Mouse (Mus musculus) adrenal gland, postnatal 25 days (tissue): ENCODE measurements around the gene Hsd17b11. TPM values are rescaled to one million over a fixed set of nuclear protein-coding genes. Genes with fewer than 3 reads are reported as not detected.

Experiments
- DNase-seq: peaks from one replicate; pipeline ENCODE4 v3.0.0; 2021; ENCODE audit warnings: mixed read lengths
- long read RNA-seq: library from polyadenylated mRNA; stranded (forward); transcript quantifications from one replicate; pipeline ENCODE4 v2.0.0, GENCODE M21; 2021
- total RNA-seq: library from RNA; stranded (reverse); gene quantifications from 2 replicates; pipeline ENCODE4 v1.2.3, GENCODE M21; 2021

Gene Hsd17b11
- 61.3 and 83.2 TPM in 2 replicates for total RNA-seq
- long read RNA-seq, partial matches to known transcripts, result 0 of 20 reads
- long read RNA-seq, other reads (novel, unspliced or antisense), result 20 of 20 reads

DNA sequence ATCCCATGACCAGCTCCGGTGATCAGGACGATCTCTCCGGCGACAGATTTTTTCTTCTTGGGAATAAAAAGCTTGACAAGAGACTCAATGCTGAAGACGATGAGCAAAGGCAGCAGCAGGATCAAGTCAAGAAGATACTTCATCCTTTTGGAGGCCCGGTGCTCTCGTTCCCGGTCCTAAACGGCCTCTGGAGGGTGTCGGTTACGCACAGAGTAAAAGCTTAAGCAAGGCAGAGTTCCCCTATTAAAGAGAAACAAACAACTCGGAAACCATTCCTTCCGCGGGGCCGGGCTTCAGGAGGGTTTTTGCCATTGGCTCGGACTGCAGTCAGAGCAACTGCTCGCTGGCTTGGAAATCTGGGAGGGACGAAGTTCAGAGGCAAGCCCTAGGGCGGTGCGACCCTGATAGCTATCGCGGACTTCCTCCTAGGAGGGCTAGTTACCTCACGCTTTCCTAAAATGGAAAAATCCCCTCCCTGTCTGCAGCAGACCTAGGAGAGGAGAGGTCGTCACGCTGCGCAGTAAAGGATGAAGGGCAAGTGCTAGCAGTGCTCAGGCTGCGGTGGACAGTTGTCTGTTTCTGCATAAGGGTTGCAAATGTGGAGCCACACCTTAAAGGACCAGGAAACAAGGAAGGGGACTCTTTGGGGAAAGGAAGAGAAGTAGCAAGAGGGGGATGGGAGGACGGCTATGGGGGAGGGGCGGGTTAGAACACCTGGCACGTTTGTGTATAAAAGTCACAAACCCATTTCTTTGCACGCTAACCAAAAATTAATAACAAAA, at the start of gene Hsd17b11:
Gene Hsd17b11 (minus strand): TSS at position 323 of the 782 bp plus-strand sequence.
- peak; percentile 85 for DNase-seq

- no peak for DNase-seq
These were observed 49.3 kb upstream of the Hsd17b11 start for GRCm38 (mm10) chr5:104071048-104071447.

- DNase-seq, result peak; percentile 8
These were observed 47.0 kb upstream of the Hsd17b11 start for GRCm38 (mm10) chr5:104068751-104069150.

DNA sequence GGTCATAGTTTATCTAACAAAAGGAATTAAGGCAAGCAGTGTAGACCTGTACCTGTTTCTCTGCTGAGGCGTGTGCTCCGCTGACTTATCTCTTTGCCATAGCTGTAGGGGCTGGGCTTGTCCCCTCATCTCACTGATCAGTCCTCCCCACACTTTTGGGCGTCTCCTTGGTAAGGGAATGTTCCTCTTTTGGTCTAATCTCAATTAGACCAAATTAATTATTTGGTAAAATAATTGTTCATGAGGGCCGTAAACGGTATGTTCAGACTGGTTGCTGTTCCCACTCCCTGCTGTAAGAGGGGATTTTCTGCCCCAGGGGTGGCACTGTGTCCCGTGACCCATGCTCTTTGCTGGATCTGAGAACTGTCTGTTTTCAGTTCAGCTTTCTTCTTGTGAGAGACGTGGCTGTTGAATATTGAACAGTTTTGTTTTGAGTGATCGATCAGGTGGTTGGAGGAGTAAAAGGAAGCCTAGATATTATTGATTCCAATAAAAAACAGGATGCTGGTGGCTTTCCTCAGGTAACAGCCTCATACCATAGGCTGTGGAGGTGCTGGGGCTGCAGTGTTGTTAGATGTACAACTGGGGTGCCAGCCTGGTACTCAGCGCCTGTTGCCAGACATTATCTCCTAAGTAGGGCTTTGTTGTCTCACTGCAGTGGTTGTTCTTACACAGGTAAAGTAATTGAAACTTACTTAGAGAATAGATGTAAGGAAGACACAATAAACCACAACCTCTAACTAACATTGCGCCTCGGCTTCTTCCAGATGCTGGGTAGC, 41.2 kb upstream of the Hsd17b11 start:
- DNase-seq, result no peak

DNA sequence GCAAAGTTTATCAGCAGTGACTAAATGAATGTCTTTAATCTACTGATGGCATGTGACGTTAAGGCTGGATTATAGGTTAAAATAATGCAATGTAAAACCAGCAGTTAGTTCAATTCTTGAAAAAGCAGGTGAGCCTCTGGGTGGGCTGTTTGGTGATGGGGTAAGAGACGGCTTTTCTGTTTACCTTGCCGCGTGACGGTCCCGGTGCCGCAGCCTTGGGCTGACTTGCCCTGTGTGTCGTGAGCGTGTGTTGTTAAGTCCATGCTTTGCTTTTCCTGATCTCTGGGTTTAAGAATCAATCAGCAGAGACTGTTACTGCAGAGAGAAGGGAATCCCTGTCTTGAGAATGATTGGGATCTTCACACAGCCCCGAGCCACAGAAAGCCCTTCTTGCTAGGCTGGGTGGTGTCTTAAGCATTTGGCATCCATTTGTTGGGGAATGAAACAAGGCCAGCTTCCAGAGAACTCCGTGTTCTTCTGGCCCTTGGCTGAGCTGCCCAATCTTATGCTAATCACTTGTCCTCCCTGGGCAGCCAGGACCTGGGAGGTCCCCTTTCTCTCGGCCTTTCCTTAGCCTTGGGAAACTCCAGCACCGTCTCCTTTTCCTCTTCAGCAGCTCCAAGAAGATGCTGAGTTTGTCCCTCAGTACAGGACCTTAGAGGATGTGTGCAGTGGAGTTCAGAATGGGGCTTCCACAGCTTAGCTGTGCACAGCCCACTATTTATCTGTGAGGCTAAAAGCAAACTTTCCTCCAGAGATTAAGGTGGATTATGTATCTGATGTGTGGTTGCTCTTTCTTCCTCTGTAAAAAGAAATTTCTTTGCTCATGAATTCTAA, 40.4 kb upstream of the Hsd17b11 start:
- DNase-seq, result no peak

- no peak for DNase-seq
These were observed 38.7 kb upstream of the Hsd17b11 start for GRCm38 (mm10) chr5:104060429-104060828.

- DNase-seq, result no peak
These were observed 37.9 kb upstream of the Hsd17b11 start for GRCm38 (mm10) chr5:104059628-104060027.

- DNase-seq, result peak; percentile 65
These were observed 36.3 kb upstream of the Hsd17b11 start for GRCm38 (mm10) chr5:104058021-104058420.

GRCm38 (mm10) chr5:104056295-104056694, 34.6 kb upstream of the Hsd17b11 start:
- peak; percentile 35 for DNase-seq

DNA sequence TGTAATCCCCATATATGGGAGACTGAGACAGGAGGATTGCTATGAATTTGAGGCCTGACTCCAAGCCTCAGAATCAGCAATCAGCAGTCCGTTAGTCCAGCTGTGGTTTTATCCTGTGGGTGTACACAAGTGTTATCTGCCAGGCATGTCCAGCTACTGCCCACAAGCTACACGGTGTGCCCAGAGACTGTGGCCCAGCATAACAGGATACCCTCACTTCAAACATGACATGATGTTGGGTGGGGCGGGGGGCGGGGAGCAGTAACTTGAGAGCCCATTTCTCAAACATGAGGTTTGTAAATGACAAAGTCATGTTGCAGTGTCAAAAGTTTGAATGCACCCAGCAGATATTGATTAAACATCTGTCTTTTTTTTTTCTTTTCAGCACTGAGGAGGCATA, 34.1 kb upstream of the Hsd17b11 start:
- DNase-seq, result no peak

DNA sequence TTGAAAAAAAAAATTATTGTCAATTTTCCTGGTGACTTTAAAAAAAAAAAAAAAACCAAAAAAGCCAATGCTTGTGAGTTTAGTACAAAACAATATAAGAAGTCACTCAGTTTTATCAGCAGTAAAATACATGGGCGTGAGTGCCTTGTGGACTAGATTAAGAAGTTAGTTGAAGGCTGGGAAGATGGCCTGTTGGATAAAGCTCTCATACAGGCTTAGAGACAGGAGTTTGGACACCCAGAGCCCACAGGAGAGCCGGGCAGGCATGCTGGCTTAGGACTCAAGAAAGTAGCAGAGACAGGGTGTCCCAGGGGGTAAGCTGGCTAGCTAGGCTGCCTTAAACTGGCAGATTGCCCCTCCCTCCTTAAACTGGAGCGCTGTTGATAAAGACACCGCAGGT, 33.2 kb upstream of the Hsd17b11 start:
- DNase-seq, result no peak

GRCm38 (mm10) chr5:104052956-104053355, 31.2 kb upstream of the Hsd17b11 start:
- peak; percentile 9 for DNase-seq

DNA sequence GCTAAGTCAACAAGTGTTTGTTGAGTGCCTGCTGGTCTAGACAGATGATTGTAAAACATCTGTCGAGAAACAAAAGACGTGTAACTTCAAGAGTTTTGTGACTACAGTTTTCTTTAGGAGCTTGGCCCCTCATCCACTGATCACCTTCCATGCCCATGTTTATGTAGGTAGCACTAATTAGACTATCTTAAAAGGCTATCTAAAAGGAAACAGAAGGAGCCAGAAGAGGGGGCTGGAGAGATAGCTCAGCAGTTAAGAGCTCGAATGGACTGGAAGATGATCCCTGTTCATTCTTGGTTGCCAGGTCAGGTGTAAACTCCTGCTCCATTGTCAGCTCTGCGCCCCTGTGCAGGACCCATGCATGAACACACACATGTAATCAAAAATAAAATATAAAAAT, 26.4 kb upstream of the Hsd17b11 start:
- no peak for DNase-seq

DNA sequence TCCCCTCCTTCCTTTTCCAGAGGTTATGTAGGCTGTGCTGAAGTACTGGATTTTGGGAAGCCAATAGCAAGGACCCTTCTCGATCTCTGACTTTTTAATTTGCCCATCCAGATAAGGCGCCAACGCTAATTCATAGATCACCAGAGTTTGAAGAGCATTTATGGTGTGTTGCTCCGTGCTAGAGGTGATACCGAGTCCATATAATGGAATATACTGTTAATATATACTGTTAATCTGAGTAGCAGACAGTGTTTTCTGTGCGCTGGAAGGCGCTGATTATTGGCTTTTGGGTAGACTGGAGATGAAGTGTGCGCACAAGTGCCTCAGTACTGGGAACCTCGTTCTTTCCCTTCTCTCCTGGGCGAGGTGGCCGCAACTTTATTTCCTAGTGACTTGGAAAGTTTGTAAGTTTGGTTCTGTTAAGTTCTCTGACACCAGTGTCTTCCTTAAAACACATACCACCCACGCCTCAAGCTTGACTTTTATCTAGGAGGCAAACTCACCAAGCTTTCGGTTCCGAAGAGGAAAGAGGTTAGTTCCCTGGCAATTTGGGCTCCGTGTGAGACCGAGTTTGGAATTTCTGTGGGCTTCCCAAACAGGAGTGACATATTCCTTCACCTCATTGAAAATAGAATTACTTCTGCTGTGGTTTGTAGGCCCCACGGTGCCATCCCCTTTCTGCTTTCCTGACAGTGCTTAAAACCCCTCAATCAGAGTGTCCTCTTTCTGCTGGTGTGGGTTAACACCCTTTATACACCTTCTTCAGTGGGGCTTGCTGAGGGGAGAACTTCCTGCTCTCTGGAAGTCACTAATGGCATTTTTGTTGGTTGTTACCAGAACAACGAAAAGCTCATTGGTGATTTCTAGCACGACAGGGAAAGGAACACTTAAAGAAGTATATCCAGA, 25.7 kb upstream of the Hsd17b11 start:
- no peak for DNase-seq

DNA sequence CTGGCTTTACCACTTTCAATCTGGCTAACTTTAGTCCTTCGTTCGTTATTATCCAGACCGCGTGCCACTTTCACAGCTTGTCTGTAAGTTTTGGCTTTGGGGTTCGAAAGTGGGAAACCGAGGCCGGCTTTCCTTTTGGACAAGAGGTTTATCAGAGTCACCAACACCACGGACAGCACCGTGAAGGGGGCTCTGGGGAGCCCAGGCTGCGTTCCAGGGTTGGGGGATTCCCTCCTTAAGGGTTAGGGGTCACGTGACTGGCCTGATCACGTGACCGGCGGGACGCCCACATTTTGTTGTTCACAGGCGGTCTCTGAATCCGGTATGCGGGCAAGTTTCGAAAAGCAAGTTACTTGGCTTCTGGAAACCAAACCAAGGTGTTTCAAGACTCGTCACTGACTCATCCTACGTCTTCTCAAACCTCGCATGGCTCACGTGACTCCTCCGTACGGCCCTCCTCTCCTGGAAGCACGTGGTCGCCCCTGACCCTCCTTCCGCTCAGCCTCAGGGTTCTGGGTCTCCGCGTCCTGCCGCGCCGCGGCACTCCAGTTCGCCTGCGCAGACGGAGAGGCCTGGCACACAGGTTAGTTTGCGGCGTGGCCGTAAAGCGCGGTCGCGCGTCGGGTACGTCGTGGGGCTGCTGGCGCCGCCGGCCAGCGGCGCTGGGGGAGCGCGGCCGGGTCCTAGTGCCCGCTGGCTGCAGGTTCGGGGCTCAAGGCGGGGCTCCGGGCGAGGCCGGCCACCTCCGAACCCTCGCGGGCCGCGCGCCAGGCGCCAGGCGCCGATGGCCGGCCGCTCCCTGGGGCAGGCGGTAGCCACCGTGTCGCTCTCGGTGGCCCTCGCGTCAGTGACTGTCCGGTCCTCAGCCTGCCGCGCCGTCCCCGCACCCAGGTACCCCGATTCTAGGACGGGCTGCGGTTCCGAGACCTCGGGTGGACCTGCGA, 24.8 kb upstream of the Hsd17b11 start, which contains the start of gene Nudt9:
Gene Nudt9 (plus strand): TSS at position 51 of the 944 bp plus-strand sequence.
- DNase-seq, result peak; percentile 96

GRCm38 (mm10) chr5:104043704-104044103, 22.0 kb upstream of the Hsd17b11 start:
- no peak for DNase-seq

GRCm38 (mm10) chr5:104042906-104043305, 21.2 kb upstream of the Hsd17b11 start:
- DNase-seq, result no peak

- DNase-seq, result peak; percentile 35
These were observed 17.6 kb upstream of the Hsd17b11 start for GRCm38 (mm10) chr5:104039154-104039932.

GRCm38 (mm10) chr5:104036686-104037085, 15.0 kb upstream of the Hsd17b11 start:
- DNase-seq, result no peak
